Mouse (Mus musculus) kidney, adult 18-20 months (tissue): ENCODE measurements around the gene Tmem44.

ENCODE experiments used
- DNase-seq: peaks from one replicate; pipeline ENCODE4 v3.0.0; 2021

Tmem44 gene

DNA sequence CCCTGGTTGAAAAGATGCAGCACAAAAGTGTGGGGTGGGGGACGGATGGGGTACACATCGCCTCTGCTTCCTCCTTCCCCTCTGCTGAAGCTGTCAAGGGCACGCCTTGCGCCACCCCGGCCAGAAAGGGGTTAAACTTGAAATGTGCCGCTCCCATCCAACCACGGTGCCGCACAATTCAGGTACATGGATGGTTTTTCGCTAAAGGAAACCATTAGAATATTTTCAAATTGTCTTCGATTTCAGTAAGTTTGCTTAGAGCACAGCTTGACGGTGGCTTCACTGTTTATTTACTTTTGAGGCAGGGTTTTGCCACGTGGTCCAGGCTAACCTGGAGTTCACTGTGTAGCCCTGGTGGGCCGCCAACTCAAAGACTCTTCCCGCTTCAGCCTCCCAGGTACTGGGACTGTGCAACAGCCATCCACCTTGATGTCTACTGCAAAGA lies at the start of gene Tmem44:
Tmem44 (minus strand) TSS at position 95 of the 445 bp plus-strand sequence.
- no peak for DNase-seq

- DNase-seq: peak; percentile 94
These were observed 49.0 kb upstream of the Tmem44 start, which contains the start of gene Fam43a for GRCm38 (mm10) chr16:30599491-30600268. Gene Fam43a (plus strand): TSS chr16:30599723.

DNA sequence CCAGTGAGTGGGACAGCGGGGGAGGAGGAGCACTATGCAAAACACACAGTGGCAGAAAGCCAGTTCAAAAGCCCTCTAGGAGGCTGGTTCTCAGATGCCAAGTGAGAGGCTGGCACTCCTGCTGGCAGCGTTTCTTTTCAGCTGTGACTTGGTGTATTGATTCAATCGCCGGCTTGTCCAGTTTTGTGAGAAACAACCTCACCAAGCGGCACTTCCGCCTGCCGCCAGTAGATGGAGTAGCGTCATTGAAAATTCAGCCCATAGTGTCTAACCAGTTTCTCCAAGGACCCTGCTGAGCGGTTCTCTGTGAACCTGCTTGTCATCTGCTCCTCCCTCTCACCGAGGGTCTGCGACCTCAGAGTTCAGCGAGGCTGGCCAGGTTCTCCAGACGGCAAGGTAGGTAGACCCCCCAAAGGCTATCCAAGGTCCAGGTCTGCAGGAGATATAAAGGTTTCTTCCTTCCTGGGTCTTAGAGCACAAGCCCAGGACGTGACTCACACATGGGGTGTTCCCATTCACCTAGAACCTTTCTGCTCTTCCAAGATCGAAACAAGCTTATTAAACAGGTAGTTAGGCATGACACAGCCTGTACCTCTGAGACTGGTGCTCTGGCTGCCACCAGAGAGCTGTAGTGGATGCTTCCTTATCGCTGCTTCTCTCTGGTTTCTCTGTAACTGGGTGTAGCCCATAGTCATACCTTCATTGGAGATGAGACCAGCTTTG lies 46.5 kb upstream of the Tmem44 start:
- peak; percentile 95 for DNase-seq

- no peak for DNase-seq
These were observed 45.4 kb upstream of the Tmem44 start for GRCm38 (mm10) chr16:30595835-30596557.

GRCm38 (mm10) chr16:30595356-30595755 lies 44.7 kb upstream of the Tmem44 start:
- no peak for DNase-seq

GRCm38 (mm10) chr16:30591990-30592389 lies 41.3 kb upstream of the Tmem44 start:
- DNase-seq: no peak

GRCm38 (mm10) chr16:30590264-30591209 lies 39.9 kb upstream of the Tmem44 start:
- DNase-seq: no peak

- DNase-seq: peak; percentile 81
These were observed 37.1 kb upstream of the Tmem44 start, which contains the start of gene Lsg1 for GRCm38 (mm10) chr16:30587494-30588327. Gene Lsg1 (minus strand): TSS chr16:30587592.

GRCm38 (mm10) chr16:30586935-30587493 lies 36.4 kb upstream of the Tmem44 start:
- DNase-seq: no peak

DNA sequence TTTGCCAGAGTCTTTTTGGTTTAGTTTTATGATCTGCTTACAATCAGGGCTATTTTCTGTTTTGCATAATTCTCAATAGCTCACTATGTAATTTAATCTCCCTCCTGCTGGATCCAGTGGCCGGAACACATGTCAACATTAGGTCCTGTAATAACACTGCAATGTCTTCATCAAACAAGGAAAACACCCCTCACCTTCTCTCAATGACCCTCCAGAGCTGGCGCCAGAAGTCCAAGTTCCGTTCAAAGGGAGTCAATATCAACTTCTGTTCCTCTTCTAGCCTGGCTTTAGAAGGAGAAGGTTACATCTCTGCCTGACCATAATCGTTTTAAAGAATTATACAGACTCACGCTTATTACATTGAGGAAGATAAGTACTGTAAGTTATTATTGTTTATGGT lies 30.1 kb upstream of the Tmem44 start:
- no peak for DNase-seq

DNA sequence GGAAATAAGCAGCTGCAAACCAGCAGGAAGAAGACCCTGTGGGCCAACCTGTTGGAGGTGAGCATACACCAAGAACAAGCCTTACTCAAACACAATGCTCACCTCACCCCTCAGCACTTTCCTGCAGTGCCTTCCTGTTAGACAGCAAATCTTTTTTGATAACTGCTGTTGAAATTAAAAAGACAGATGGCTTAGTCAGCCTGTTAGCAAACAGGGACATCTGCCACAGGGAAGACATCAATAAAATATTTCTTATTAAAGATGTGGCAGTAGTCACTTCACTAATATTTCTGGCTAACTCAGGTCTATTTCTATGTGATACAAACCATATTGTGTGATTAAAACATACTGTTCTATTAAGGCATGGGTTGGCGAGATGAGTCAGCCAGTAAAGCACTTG lies 25.8 kb upstream of the Tmem44 start:
- no peak for DNase-seq

- DNase-seq: no peak
These were observed 25.2 kb upstream of the Tmem44 start for GRCm38 (mm10) chr16:30575815-30576214.

DNA sequence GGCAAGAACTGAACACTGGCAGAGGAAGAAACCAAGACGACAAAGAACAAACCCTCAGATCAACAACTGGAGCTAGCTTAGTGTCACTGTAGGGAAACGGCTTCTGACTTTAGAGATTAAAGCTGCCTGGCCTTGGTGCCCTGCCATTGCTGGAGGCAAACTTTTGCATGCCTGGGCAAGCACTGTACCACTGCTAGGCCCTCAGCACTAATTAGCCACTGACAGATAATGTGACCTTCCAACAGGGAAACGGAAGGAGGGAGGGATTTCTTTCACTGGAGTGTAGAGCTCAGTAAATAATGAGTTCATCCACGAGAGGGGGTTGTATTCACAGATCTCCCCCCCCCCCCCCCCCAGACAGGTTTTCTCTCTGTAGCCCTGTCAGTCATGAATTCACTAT lies 21.6 kb upstream of the Tmem44 start:
- DNase-seq: no peak

- DNase-seq: no peak
These were observed 20.7 kb upstream of the Tmem44 start for GRCm38 (mm10) chr16:30571378-30571777.

DNA sequence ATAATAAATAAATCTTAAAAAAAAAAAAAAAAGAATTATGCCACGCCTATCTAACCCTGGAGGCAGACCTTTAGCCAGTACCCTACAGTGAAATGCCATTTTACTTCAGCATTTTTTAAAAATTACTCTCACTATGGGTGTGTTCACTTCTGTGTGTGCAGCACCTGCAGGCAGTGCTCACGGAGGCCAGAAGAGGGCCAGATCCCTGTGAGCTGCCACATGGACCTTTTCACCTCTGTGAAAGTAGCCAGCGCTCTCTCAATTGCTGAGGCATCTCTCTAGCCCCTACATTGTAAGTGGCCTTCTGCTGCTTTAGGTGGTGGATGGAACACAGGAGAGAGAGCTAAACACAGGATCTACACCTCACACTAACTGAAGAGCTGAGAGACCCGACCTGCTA lies 19.5 kb upstream of the Tmem44 start:
- no peak for DNase-seq

GRCm38 (mm10) chr16:30565631-30566030 lies 15.0 kb upstream of the Tmem44 start:
- DNase-seq: no peak

DNA sequence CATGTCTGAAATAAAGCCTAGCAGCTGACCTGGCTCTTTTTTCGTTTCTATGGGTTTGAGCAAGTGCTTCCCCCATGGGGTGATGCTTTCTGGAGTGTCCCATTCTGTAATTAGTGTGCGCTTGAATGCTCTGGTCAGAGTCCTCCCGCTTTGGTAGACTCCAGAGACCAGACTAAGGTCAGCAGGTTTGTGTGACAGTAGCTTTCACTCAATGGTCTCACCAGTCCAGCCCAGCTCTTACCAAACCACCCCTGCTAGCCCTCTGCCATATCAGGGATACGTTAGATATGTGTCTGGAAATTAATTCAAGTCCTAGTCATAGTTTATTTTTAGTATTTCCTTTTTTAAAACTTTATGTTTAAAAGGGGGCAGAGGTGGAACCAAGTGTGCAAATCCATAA lies 10.0 kb upstream of the Tmem44 start:
- DNase-seq: no peak

GRCm38 (mm10) chr16:30559312-30559992 lies 8.8 kb upstream of the Tmem44 start:
- DNase-seq: no peak

DNA sequence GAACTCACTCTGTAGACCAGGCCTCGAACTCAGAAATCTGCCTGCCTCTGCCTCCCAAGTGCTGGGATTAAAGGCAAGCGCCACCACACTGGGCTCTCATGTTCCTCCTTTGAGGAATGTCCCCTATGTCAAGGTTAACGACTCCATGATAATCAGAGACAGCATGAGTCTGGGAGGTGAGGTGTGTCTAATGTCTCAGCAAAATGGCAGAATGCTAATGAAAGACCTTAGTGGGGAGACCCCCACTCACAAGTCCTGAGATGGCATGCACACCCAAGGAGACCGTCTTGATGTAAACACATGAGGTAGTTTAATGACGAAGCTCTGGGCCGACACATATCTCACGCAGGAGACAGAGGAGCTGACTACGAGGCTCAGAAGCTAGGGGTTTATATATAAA lies 3.5 kb upstream of the Tmem44 start:
- DNase-seq: no peak

- peak; percentile 80 for DNase-seq
These were observed 2.1 kb upstream of the Tmem44 start for GRCm38 (mm10) chr16:30552621-30553338.
